Mouse (Mus musculus) small intestine, adult 2 months (tissue): ENCODE data around the gene Tsfm.

Experiments used
- CTCF ChIP-seq: fragments of 200-500 bp; IDR thresholded peaks from 2 replicates; pipeline ENCODE4 v1.5.1; 2012; ENCODE audit warnings: low read depth, mild to moderate bottlenecking, control low read depth, inconsistent platforms, low read length, moderate library complexity, mixed read lengths; ENCODE audit not compliant: insufficient replicate concordance, insufficient read length; ENCODE audit errors: extremely low read depth
- POLR2A ChIP-seq: fragments of 200-500 bp; IDR thresholded peaks from 2 replicates; pipeline ENCODE4 v1.6.1; 2012; ENCODE audit warnings: low read depth, mild to moderate bottlenecking, control low read depth, inconsistent platforms, low read length, moderate library complexity

- TF ChIP-seq POLR2A (no peak), CTCF (no peak)
These were observed 19.5 kb upstream of the Tsfm start for GRCm38 (mm10) chr10:127050119-127050474.
